Mouse (Mus musculus): Measurements from ENCODE around the gene Ptprb. TPM values are rescaled to one million over a fixed set of nuclear protein-coding genes. Genes with fewer than 3 reads are reported as not detected.

Gene Ptprb
- polyA plus RNA-seq, 1 experiment from 2014 or later: 8.3 TPM

DNA sequence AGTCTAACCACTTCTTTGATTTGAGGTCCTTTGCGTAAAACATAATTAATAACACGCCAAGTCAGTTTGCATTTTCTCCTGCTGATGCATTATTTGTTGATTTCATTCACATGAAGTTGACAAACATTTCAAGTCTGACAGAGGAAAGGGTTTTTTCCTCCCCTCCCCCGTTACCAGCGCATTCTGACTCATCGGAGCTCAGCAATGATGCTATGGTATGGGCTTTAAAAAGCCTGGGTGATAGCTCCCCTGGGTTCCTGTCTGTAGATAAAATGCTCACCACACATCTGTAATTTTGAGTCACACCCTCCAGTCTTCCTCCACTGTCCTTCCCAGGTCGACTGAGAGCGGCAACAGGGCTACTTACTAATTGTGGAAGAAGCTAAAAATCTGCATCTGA is 150.9 kb downstream of the Ptprb start:
- Histone ChIP-seq H3K36me3 (ENCODE audit: control insufficient read depth, insufficient read depth, low read length) (no peaks in the 10 kb centered on the region), H3K4me2 (no peak overlapping the region), H3K9ac (ENCODE audit: low read depth, low read length) (no peak overlapping the region), H3K4me3 (ENCODE audit: low read depth, low read length) (no peak overlapping the region), H3K27ac (ENCODE audit: low read depth, low read length) (no peak overlapping the region), H3K9me3 (replicated peaks; ENCODE audit: control insufficient read depth, low read length) (no peaks in the 10 kb centered on the region; the same call in 1 of the 2 replicates), H3K27me3 (ENCODE audit: control insufficient read depth, insufficient read depth, low read length) (no peaks in the 10 kb centered on the region), H3K4me1 (ENCODE audit: control insufficient read depth, insufficient read depth, low read length) (no peaks in the 10 kb centered on the region)
- no peak for ATAC-seq (replicated peaks; ENCODE audit: insufficient number of reproducible peaks, low FRiP score, low TSS enrichment)
- 70% methylated on average over 7 of the region's 7 CpGs for WGBS (ENCODE audit: insufficient replicate concordance)

DNA sequence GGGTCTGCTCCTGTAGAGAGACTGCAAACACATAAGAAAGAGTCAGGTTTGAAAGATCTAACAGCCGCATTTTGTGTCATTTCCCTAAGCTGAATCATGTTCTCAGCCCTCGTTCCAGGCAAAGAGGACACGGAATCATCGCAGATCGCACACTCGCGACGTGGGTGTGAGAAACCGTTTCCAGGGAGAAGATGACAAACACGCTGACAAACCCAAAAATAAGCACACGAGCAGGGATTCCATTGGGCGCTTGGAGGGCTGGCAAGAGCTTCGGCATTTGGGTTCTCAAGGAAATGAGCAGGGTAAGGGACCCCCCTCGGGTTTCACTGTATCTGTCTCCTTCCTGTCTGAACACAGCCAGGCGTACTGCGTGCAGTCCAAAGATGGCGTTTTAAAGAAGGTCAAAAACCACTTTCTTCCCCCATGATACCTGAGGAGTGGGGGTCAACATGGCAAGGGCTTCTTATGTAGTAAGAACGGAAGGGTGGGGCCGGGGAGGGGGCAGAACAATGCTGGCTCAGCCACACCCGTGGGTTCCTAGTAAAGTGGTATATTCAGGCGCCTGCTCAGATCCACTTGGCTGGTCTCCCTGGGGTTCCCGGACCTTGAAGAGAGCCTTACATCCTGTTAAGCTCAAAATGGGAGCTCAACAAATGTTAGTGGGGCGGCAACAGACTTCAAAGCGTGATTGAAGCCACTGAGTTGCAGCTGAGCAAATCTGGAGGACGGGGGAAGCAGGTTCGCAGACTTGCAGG is 152.9 kb downstream of the Ptprb start:
- H3K9ac ChIP-seq (ENCODE audit: low read depth, low read length): no peak overlapping the region
- H3K36me3 ChIP-seq (ENCODE audit: control insufficient read depth, insufficient read depth, low read length): no peaks in the 10 kb centered on the region
- WGBS (ENCODE audit: insufficient replicate concordance): 88% methylated on average over 26 of the region's 26 CpGs
- no peaks in the 10 kb centered on the region for H3K4me1 ChIP-seq (ENCODE audit: control insufficient read depth, insufficient read depth, low read length)
- no peak for ATAC-seq (replicated peaks; ENCODE audit: insufficient number of reproducible peaks, low FRiP score, low TSS enrichment)
- H3K27me3 ChIP-seq (ENCODE audit: control insufficient read depth, insufficient read depth, low read length): no peaks in the 10 kb centered on the region
- H3K4me3 ChIP-seq (ENCODE audit: low read depth, low read length): no peak overlapping the region
- H3K9me3 ChIP-seq (replicated peaks; ENCODE audit: control insufficient read depth, low read length): no peaks in the 10 kb centered on the region; the same call in 1 of the 2 replicates
- H3K4me2 ChIP-seq: no peak overlapping the region
- H3K27ac ChIP-seq (ENCODE audit: low read depth, low read length): no peak overlapping the region

DNA sequence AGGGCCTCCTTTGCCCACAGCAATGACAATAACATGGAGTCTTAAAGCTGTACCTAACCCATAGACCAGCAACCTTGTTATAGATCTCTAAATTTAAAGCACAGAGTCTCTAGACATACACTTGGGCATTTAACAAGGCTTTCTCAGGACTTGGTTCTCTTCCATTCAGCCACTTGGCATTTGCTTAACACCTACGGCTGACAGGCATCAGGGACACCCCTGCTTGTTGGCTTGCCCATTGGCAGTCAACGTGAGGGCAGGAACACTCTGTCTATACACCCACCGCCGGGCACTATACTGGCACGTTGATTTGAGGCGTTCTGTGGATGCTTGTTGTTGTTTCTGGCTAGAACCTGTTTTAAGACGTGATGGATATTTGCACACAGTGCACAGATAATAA is 157.1 kb downstream of the Ptprb start:
- H3K4me1 ChIP-seq (ENCODE audit: control insufficient read depth, insufficient read depth, low read length): no peaks in the 10 kb centered on the region
- H3K27me3 ChIP-seq (ENCODE audit: control insufficient read depth, insufficient read depth, low read length): no peaks in the 10 kb centered on the region
- WGBS (ENCODE audit: insufficient replicate concordance): 81% methylated on average over 7 of the region's 7 CpGs
- H3K4me2 ChIP-seq: no peak overlapping the region
- no peaks in the 10 kb centered on the region for H3K36me3 ChIP-seq (ENCODE audit: control insufficient read depth, insufficient read depth, low read length)
- no peak overlapping the region for H3K9ac ChIP-seq (ENCODE audit: low read depth, low read length)
- H3K4me3 ChIP-seq (ENCODE audit: low read depth, low read length): no peak overlapping the region
- H3K9me3 ChIP-seq (replicated peaks; ENCODE audit: control insufficient read depth, low read length): no peaks in the 10 kb centered on the region
- H3K27ac ChIP-seq (ENCODE audit: low read depth, low read length): no peak overlapping the region
- no peak for ATAC-seq (replicated peaks; ENCODE audit: insufficient number of reproducible peaks, low FRiP score, low TSS enrichment)

DNA sequence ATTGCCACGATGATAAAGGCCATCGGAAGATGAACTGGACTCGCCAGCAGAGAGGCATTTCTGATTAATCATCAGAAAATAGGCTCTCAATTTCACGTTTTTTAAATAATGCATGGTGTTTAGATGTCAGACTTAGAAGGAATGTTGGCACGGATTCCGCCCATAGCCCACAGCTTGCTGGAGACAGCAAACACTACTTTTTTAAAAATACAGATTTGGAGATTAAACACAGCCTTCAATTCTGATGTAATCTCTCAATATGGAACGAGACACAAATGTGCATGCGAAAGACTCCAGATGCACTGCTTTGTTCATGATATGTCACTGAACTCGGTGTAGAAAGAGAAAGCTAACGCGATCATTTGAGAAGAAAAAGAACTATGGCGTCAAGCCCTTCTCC is 160.1 kb downstream of the Ptprb start:
- Histone ChIP-seq H3K4me1 (ENCODE audit: control insufficient read depth, insufficient read depth, low read length) (no peaks in the 10 kb centered on the region), H3K4me2 (no peak overlapping the region), H3K9ac (ENCODE audit: low read depth, low read length) (no peak overlapping the region), H3K36me3 (ENCODE audit: control insufficient read depth, insufficient read depth, low read length) (0 out of 2 replicates have a peak, but pooled peaks cover 3% of the 10 kb centered on the region), H3K9me3 (replicated peaks; ENCODE audit: control insufficient read depth, low read length) (peaks cover 8% of the 10 kb centered on the region), H3K27ac (ENCODE audit: low read depth, low read length) (no peak overlapping the region), H3K27me3 (ENCODE audit: control insufficient read depth, insufficient read depth, low read length) (no peaks in the 10 kb centered on the region), H3K4me3 (ENCODE audit: low read depth, low read length) (no peak overlapping the region)
- ATAC-seq (replicated peaks; ENCODE audit: insufficient number of reproducible peaks, low FRiP score, low TSS enrichment): no peak
- WGBS (ENCODE audit: insufficient replicate concordance): 88% methylated on average over 12 of the region's 12 CpGs

Other genes starting within 250 kb of the Ptprb start
- gene 4933416C03Rik, start 161.6 kb upstream of the Ptprb start, polyA plus RNA-seq (2014; fragmentation: Nextera tagmentation; extraction: Ambion mirVana): not detected in 2 replicates
- gene Kcnmb4, start 198.4 kb downstream of the Ptprb start, polyA plus RNA-seq (2014; fragmentation: Nextera tagmentation; extraction: Ambion mirVana): 6.2 and 6.6 TPM in 2 replicates

All from heart, embryonic 11.5 days (tissue).